Mouse (Mus musculus): ENCODE data around the gene Rbm42.

The Rbm42 gene

DNA sequence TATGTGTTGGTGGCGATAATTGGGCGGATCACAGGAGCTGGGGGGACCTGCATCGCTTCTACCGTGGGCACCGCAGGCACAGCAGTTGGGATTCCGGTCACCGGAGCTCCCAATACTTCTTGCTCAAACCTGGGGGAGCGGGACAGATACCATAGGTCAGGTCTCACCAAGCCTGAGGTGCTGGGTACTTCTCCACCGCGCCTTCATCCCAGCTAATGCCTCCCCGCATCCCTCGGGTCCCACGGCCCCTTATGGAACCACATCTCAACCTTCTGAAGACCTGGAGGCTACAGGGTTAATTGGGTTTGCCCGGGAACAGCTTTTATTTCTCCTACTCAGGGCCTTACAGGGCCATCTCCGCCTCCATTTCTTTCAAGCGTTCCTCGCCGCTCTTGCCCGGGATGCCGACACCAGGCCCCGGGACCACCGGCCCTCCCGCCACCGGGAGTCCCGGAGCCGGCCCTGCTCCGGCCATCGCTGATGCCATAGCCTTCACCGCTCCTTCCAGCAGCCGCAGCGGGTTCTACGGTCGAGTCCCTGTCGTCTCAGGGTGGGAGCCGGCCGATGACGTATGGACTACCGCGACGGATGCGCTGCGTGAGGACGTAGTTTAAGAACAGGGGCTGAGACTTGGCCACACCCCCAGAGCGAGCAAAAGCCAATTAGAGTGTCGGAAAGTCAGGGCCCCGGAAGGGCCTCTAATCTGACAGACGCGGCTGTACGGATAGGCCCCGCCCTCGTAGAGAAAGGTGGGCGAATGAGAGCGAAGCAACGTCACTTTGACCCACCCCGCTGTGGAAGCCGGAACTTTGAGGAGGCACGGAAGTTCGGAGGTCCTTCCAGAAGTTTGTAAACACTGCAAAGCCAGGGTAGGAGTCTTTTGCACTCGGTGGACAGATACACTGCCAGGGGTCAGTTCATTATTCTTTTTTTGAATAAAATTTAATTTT lies at the start of gene Rbm42:
Gene Rbm42, minus strand, starts transcription at position 727 of the 950 bp plus-strand sequence.
- peak; percentile 96 for DNase-seq (ENCODE audit: low read depth, low spot score)

DNA sequence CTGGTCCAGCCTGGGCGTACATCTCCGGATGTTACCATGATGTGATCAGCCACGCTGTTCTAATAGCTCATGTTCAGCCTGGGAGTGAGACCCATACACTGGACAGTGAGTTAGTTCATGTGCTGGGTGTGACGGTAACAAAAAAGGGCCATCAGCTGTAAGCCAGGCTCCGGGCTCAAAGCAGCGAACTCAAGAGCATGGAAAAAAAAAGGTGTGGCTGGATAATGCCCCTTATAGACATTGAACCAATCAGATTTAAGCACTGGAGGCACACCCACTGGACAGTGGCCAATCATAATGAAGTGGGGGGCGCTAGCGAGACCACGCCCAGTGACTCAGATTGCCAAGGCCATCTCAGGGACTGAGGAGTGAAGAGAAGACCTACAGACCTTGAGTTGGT lies 48.5 kb upstream of the Rbm42 start, which contains the start of gene 2200002J24Rik:
Gene 2200002J24Rik, plus strand, starts transcription at position 338 of the 400 bp plus-strand sequence.
- DNase-seq (ENCODE audit: low read depth, low spot score), result no peak

DNA sequence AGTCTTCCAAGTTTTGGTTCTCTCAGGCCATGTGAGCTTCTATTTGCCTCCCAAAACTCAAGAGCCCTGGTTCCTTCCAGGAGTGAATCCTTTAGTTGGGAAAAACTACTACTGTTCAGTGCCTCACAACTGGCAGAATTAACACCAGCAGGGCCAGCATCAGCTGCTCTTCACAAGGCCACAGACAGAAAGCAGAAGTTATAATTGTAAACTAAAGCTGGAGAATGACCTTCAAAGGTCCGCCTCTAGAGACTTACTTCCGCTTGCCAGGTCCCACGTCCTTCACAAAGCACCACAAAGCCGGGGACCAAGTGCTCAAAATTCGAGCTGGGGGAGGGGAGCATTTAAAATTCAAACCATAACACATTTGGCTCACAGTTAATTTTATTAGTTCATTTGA lies 48.0 kb upstream of the Rbm42 start:
- no peak for DNase-seq (ENCODE audit: low read depth, low spot score)

DNA sequence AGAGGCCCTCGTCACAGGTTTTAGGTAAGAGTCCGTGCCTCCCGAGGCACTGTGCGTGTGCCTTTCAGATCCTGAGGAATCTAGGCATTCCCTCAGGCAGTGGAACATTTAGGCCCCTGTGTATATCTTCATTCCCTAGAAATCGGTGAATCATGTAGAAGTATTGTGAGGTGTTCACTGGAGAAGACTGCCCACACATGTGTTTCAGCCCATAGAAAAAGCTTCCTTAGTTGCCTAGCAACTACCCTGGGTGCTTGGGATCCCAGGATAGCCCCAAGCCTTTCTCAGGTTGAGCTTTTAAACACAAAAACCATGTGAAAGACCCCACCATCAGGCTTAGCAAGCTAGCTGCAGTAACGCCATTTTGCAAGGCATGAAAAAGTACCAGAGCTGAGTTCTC lies 38.2 kb upstream of the Rbm42 start:
- DNase-seq (ENCODE audit: low read depth, low spot score), result no peak

DNA sequence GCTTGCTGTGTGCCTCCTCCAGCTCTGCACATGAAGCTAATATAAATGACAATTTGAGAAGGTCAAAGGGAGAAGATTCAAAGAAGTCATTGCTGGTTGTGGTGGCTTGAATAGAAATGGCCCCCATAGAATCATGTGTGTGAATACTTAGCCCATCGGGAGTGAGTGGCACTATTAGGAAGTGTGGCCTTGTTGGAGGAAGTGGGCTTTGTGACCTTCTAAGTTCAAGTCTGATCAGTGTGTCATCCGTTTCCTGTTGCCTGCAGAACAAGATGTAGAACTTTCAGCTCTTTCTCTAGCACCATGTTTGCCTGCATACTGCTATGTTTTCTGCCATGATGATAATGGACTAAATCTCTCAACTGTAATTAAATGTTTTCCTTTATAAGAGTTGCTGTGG lies 33.3 kb upstream of the Rbm42 start:
- DNase-seq (ENCODE audit: low read depth, low spot score), result no peak

DNA sequence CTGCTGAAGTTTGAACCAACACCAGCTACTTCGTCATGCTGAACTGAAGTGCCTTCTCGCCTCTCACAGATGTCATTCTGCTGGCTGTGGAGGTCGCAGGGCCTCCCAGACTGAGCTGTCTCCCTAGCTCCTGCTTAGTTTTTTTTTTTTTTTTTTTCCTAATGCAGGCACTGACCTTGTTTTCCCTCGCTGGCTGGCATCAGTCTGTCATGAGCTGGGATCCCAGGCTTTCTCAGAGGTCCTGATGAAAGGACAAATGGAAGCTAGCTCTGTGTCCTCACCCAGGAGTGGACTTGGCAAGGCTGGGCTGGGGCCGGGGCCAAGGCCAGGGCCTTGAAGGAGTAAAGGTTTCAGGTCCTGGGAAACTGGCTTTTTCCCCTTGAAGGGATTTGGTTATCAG lies 31.8 kb upstream of the Rbm42 start:
- no peak for DNase-seq (ENCODE audit: low read depth, low spot score)

DNA sequence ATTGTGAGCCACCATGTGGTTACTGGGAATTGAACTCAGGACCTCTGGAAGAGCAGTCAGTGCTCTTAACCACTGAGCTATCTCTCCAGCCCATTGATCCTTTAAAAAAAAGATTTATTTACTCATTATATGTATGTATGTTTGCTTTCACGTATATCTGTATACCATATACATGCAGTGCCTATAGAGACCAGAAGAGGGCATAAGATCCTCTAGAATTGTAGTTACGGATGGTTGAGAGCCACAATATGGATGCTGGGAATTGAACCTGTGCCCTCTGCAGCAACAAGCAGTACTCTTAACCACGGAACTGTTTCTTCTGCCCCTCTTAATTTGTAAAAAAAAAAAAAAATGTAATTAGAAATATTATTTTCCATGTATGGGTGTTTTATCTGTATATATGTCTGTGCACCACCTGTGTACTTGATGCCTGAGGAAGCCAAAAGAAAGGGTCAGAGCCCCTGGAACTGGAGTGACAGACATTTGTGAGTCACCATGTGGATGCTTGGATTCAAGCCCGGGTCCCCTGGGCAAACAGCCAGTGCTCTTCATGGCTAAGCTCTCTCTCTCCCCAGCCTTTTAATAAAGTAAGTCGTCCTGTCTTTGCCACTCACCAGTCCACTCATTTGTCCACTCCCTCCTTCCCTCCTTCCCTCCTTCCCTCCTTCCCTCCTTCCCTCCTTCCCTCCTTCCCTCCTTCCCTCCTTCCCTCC lies 28.3 kb upstream of the Rbm42 start:
- DNase-seq (ENCODE audit: low read depth, low spot score), result no peak

DNA sequence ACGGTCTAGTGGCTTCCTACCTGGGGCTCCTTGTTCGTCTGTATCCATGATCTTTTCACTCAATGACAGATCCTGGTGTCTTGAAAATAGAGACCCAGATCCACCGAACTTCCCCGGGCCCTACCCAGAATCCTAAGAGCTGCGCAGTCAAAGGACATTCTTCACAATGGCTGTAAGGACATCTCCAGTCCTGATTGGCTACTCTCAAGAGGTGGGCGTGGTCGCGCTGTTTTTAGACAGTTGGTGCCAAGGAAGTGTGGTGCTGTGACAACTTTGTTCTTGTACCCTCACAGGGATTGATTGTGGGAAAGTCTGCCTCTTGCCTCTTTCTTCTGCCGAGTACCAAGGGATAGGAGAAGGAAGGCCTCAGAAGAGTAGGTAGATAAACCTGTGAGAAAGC lies 21.4 kb upstream of the Rbm42 start, which contains the start of gene Pmis2:
Gene Pmis2, minus strand, starts transcription at position 126 of the 400 bp plus-strand sequence.
- no peak for DNase-seq (ENCODE audit: low read depth, low spot score)

DNA sequence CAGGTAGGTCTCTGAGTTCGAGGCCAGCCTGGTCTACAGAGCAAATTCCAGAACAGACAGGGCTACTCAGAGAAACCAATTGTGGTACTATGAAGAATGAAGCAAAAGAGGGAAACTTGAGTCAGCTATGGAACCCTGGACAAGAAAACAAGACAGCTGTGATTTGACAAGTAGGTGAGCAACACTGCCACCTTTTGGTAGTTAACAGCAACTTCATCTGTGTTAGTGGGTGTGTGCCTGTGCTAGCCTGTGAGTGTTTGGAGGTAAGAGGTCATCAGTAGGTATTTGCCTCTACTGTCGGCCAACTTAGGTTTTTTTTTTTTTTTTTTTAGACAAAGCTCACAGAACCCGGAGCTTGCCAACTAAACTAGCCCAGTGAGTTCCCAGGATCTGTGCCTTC lies 19.1 kb upstream of the Rbm42 start:
- DNase-seq (ENCODE audit: low read depth, low spot score), result peak; percentile 19

DNA sequence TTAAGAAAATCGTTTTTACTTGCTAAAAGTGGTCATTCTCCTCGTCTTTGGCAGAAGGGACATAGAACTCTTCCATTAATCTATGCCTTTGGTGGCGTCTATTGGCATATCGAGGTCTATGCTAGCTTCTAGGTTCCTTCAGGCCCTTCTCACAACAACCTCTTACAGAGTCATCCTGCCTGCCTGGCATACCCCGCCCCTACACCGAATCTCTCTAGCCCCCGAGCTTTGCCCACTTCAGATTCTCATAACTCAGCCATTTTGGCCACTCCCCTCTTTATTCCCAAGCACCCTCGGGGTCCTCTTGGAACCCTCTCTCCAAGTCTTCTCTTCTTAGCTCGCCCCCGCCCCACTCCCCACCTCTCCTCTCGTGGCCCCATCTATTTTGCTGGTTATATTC lies 15.2 kb upstream of the Rbm42 start:
- DNase-seq (ENCODE audit: low read depth, low spot score), result no peak

DNA sequence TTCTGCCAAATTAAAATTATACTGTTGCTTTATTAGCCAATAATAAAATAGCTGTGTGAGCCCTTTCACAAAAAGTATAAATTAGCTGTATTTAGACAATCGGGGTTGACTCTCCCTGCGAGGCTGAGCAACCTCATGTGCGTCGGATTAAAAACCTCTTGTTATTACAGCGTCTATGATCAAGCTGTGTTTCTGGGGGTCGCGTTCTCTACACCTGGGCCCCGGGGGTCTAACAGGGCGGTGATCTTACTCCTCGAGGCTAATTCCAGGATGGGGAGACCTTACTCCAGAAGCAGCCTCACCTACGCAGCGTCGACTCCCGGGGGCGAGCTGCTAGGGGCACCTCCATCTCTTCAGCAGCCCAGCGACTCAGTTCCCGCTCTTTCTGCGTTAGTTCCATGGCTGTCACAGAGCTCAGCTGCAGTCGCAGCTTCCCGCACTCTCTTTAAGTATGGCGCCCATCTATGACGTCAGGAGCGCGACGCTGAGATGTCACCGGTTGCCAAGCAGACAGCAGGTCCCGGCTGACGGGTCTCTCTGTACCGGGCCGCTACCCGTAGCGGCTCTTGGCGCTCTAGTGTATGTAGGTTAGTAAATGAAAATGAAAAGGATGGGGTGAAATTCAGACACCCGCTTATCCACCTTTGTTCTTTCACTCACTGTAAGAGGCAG lies 14.5 kb upstream of the Rbm42 start, which contains the start of gene Haus5:
Gene Haus5, minus strand, starts transcription at position 466 of the 672 bp plus-strand sequence.
- peak; percentile 89 for DNase-seq (ENCODE audit: low read depth, low spot score)

DNA sequence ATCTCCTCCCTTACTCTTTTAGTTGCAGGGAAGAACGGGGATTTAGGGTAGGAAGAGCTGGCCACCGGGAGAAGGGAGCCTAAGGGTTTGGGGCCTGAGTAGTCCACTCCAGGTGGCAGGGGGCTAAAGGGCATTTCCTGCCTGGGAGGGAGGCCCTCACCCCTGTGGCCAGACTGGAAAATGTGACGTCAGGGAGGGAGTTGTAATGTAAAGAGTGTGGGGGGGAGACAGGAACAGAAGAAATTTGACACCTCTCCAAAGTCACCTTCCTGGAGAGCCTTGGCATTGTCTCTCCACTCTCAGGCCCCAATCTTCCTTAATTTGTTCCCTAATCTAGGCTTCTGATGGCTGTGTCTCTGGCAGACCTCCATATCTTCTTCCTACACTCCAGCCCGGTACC lies 11.0 kb downstream of the Rbm42 start:
- no peak for DNase-seq (ENCODE audit: low read depth, low spot score)

DNA sequence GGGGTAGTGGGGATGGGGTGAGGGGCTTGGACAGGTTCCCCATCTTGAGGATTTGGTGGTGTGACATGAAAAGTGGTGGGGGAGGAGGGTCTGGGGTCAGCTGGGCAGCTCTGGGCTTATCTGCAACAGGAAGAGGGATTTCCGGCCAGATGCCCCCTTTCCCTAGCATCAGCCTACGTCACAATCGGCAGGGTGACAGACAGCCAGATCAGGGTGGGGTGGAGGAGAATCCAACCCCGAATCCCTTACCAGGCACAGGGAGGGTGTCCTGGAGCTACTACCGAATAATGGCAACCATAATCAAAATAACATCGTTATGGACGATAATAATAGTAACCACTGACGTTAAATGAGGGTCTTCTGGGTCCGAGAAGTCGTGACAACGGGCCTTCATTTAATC lies 13.7 kb downstream of the Rbm42 start:
- DNase-seq (ENCODE audit: low read depth, low spot score), result no peak

DNA sequence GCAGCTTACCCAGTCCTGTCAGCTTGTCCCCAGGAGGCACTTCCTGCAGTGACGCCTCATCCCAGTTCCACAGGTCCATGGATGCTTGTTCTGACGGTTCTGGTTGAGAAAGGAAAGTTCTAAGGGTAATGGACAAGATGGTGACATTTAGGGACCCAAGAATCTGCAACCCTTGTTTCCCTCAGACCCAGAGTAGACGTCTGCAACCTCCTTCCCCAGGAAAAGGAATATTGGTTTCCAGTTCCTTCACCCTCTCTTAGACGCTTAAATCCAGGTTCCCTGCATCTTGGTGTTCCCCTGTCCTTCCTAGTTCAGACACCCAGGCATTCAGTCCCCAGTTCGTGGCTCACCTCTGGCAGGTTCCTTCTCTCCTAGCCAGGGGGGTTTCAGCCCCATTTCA lies 14.4 kb downstream of the Rbm42 start, which contains the start of gene Etv2:
Gene Etv2, minus strand, starts transcription at position 101 of the 400 bp plus-strand sequence.
- no peak for DNase-seq (ENCODE audit: low read depth, low spot score)

DNA sequence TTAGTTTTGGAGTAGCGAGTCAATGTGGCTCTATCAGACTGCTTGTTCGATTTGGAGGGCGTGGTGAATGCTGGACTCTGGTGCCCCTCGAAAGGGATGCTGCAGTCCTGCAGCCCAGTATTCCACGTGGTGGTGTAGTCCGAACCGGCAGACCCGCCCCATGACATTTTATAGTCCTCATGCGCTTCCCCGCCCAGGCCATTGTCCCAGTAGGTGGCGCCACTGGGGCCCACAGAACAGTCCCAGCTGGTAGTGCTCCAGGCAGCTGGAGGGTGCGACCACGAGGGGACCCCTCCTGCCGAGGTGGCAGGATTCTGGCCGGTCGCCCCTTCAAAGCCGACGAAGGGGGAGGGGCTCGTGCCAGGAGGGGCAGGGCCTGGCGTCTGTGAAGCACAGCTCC lies 15.5 kb downstream of the Rbm42 start:
- peak; percentile 49 for DNase-seq (ENCODE audit: low read depth, low spot score)

DNA sequence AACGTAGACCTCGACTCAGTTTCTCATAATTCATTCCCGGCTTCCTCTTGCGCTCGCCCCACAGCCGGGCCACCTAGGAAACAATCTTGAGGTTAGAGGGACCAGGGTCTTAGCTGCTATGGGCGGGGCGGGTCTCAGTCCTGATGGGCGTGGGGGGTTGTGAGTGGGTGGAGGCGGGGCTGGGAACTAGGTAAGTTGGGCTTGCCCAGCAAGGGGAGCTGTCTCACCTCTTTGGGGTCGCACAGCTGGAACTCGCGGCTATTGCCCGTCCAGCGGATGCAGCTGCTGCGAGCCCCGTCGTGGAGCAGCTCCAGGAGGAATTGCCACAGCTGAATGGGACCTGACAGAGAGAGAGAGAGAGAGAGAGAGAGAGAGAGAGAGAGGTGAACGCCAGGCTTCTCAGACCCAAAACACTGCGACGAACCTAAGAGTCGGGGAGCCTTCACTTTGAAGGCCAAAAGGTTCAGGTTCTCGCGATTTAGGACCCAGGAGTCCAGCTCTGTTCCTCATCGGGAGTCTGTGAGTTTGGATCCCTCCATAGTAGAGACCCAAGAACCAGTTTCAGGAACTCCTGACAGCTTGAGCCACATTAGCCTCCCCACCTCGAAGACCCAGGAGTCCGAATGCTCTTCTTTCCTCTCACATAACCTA lies 16.2 kb downstream of the Rbm42 start:
- DNase-seq (ENCODE audit: low read depth, low spot score), result no peak

DNA sequence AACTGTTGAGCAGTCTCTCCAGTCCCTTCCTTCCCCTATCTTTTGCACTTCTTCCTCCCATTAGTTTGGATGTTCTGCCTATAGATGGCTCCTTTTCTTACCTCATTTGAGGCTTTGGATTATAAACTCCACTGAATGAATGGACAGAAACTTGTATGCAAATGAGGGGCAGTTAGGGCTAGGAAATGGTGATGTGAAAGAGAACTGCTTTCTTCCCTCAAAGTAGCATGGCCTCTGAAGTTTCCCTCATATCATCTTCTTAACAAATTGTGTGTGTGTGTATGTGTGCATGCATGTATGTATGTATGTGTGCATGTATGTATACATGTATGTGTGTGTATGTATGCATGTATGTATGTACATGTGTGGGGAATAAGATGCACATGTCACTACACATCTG lies 21.1 kb downstream of the Rbm42 start:
- no peak for DNase-seq (ENCODE audit: low read depth, low spot score)

DNA sequence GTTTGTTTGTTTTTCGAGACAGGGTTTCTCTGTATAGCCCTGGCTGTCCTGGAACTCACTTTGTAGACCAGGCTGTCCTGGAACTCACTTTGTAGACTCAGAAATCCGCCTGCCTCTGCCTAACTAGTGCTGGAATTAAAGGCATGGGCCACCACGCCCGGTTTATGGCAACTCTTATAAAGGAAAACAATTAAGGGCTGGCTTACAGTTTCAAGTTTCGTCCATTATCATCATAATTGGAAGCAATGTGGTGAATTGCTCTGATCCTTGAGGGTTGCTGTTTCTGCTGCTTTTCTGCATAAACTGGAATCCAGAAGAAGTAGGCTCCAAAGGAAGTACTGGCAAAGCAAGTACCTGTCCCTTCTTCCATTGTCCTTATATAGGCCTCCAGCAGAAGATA lies 23.5 kb downstream of the Rbm42 start:
- DNase-seq (ENCODE audit: low read depth, low spot score), result no peak

DNA sequence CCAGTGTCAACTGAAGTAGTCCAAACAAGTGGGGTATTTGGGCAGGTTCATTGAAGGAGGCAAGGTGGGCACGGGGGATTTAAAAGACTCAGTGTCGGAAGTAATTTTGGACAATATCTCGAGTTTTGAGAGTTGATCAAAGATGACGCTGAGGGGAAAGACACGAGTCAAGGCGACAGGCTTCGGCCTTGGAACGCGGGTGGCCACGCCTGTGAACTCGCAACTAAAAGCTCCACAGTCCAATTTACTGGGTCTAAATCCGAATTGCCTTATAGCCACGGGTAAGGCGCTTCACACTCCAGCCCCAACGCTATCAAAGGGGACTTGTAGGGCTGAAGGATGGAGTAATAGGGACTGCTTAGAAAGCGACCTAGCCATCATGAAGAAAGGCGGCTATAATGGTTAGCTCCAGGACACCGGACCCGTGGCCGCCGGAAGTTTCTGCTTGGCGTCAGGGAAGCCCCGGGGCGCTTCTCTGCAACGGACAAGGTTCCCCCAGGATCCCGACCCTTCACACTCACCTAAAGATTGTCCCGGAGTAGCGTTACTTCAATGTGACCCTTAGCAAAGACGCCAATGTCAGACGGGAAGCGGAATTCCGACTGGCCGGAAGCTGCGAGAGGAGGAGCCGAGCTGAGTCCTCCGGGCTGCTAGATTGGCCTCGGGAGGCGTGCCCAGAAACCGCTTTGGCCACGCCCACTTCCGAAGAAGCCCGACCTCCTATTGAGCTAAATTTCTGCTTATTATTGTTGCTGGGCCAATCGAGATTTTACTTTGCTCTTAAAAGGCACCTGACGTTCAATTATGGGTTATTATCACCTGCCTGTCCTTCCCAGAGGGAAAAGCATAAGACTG lies 24.4 kb downstream of the Rbm42 start, which contains the start of gene Cox6b1:
Gene Cox6b1, minus strand, starts transcription at position 622 of the 855 bp plus-strand sequence.
- DNase-seq (ENCODE audit: low read depth, low spot score), result peak; percentile 85

DNA sequence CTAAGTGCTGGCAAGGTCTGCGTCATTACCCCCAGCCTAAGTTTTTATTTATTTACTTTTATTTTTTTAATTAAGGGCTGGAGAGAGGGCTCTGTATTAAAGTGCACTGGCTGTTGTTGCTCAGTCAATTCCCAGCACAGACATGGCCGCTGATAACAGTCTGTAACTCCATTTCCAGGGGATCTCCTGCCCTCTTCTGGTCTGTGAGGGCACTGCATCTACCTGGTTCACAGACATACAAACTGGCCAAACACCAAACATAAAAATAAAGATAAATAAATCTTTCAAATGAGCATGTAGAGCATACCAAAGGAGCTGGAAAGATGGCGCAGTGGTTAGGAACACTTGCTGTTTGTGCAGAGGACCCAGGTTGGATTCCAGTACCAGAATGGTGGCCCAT lies 30.9 kb downstream of the Rbm42 start:
- DNase-seq (ENCODE audit: low read depth, low spot score), result no peak

Measured in embryo, embryonic 11.5 days (tissue).